Mouse (Mus musculus) liver, embryonic 11.5 days (tissue): Measurements from ENCODE around the gene Map3k15. TPM values are rescaled to one million over a fixed set of nuclear protein-coding genes. Genes with fewer than 3 reads are reported as not detected.
A peak's percentile ranks its signal among the peaks of the same experiment; 100 is the strongest.

Experiments used
- ATAC-seq: fragments of 200-750 bp; cut with Nextera tagmentation; replicated peaks from 2 replicates; pipeline ENCODE4 v1.8.0; 2017; ENCODE audit warnings: moderate number of reproducible peaks, mild to moderate bottlenecking, moderate TSS enrichment, moderate library complexity; ENCODE audit not compliant: low FRiP score
- DNase-seq: peaks from one replicate; pipeline ENCODE4 v3.0.0-alpha.2; 2017; ENCODE audit warnings: low spot score
- H3K27ac ChIP-seq: fragments of 300-500 bp; sonication (generic); 2 replicates; pipeline ENCODE4 v1.5.1; 2014; ENCODE audit warnings: mild to moderate bottlenecking, low read depth, low read length, control low read depth
- H3K27me3 ChIP-seq: fragments of 300-500 bp; sonication (generic); replicated peaks from 2 replicates; pipeline ENCODE4 v1.6.1; 2014; ENCODE audit warnings: low read length, mixed read lengths; ENCODE audit not compliant: control insufficient read depth, insufficient read depth
- H3K36me3 ChIP-seq: fragments of 300-500 bp; sonication (generic); 2 replicates; pipeline ENCODE4 v1.6.1; 2014; ENCODE audit warnings: mild to moderate bottlenecking, low read length, moderate library complexity, mixed read lengths; ENCODE audit not compliant: control insufficient read depth, insufficient read depth
- H3K4me1 ChIP-seq: fragments of 300-500 bp; sonication (generic); replicated peaks from 2 replicates; pipeline ENCODE4 v1.6.1; 2014; ENCODE audit warnings: low read length, mixed read lengths; ENCODE audit not compliant: control insufficient read depth, insufficient read depth
- H3K4me2 ChIP-seq: fragments of 300-500 bp; sonication (generic); 2 replicates; pipeline ENCODE4 v1.6.1; 2014; ENCODE audit warnings: mild to moderate bottlenecking, control low read depth, moderate library complexity
- H3K4me3 ChIP-seq: fragments of 300-500 bp; sonication (generic); 2 replicates; pipeline ENCODE4 v1.5.1; 2014; ENCODE audit warnings: low read depth, low read length, control low read depth
- H3K9ac ChIP-seq: fragments of 300-500 bp; sonication (generic); 2 replicates; pipeline ENCODE4 v1.6.1; 2014; ENCODE audit warnings: low read depth, low read length, control low read depth
- H3K9me3 ChIP-seq: fragments of 300-500 bp; sonication (generic); 2 replicates; pipeline ENCODE4 v1.6.1; 2016; ENCODE audit warnings: low read length, inconsistent platforms, mixed read lengths; ENCODE audit not compliant: control insufficient read depth
- WGBS: fragments of 180-500 bp; shearing (Covaris S2); extraction: QIAGEN DNeasy Blood & Tissue Kit; methylation state at CpG from one replicate; pipeline ENCODE4 v1.1.7; 2014; 5-methylcytosine and 5-hydroxymethylcytosine counted together
- polyA plus RNA-seq: library from polyadenylated mRNA; unstranded; fragments of >200 nt; fragmentation: Nextera tagmentation; extraction: Ambion mirVana; gene quantifications from 2 replicates; pipeline ENCODE4 v1.2.1, GENCODE M21; 2014

Map3k15 gene
- polyA plus RNA-seq, 1 experiment from 2014 or later: 0.18 TPM

DNA sequence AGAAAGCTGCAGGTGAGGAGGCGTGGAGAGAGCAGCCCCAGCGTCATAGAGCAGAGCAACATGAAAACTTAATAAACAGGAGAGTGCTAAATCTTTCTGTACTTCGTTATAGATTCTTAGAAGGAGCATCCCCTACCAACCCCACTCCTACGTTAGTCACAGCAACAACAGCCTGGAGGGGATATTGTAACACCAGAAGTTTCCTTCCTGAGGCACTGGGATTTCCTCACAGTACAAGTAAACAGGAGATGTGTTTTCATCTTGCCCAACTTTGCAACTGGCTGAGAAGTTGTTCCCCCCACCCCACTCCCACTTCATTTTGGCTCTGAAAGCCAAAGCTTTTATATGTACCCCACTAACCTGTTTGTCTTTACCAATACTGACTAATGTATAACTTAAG is 119.6 kb downstream of the Map3k15 start:
- Histone ChIP-seq H3K27me3 (peaks cover 4% of the 10 kb centered on the region; the same call in 1 of the 2 replicates), H3K4me1 (no peaks in the 10 kb centered on the region), H3K9me3 (no peaks in the 10 kb centered on the region), H3K4me3 (no peak overlapping the region), H3K27ac (no peak overlapping the region), H3K9ac (no peak overlapping the region), H3K36me3 (no peaks in the 10 kb centered on the region), H3K4me2 (no peak overlapping the region)
- ATAC-seq: no peak
- DNase-seq: no peak
- 57% methylated on average over 4 of the region's 4 CpGs for WGBS

DNA sequence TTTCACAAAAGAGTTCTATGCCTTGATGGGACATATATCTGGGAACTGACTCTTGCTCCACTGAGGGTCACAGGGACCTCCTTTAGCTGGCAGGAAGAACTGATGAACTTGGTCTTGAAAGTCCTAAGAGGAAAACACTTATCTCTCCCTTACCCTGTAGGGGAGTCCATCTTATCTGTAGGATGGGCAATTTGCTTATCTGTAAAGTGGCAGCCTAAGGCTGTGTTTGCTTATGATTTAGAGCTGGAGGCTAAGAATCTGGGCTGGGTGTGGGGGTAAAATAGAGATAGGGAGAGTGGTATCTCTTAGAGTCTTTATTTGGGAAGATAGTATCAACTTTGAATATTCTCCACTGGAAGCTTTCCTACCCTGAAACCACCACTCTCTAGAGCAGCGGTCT is 125.5 kb downstream of the Map3k15 start:
- Histone ChIP-seq H3K4me2 (no peak overlapping the region), H3K4me1 (no peaks in the 10 kb centered on the region), H3K27me3 (peaks cover 4% of the 10 kb centered on the region; the same call in 1 of the 2 replicates), H3K4me3 (no peak overlapping the region), H3K36me3 (no peaks in the 10 kb centered on the region), H3K9me3 (no peaks in the 10 kb centered on the region), H3K9ac (no peak overlapping the region), H3K27ac (no peak overlapping the region)
- DNase-seq (no peak), ATAC-seq (no peak)
- WGBS: 50% methylated on average over 1 of the region's 1 CpGs

DNA sequence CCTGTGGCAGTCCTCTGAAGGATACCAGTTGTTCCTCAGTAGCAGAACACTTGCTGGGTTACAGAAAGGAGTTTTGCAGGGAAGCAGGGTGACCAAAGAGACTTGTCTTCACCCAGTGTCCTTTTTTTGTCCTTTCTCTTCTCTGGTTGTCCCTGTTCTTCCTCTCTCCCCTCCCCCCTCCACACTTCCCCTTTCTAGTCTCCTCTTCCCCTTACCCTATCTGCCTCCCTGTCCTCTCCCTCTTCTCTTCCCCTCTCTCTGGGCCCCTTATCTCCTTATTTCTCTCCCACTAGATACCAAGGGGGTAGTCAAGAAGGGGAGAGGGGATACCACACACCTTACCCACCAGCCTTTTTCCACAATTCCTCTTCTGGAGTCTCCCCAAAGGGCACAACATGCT is 127.8 kb downstream of the Map3k15 start:
- Histone ChIP-seq H3K27ac (no peak overlapping the region), H3K4me2 (no peak overlapping the region), H3K27me3 (no peaks in the 10 kb centered on the region), H3K4me1 (no peaks in the 10 kb centered on the region), H3K4me3 (no peak overlapping the region), H3K36me3 (no peaks in the 10 kb centered on the region), H3K9me3 (no peaks in the 10 kb centered on the region), H3K9ac (no peak overlapping the region)
- DNase-seq: no peak
- no peak for ATAC-seq

DNA sequence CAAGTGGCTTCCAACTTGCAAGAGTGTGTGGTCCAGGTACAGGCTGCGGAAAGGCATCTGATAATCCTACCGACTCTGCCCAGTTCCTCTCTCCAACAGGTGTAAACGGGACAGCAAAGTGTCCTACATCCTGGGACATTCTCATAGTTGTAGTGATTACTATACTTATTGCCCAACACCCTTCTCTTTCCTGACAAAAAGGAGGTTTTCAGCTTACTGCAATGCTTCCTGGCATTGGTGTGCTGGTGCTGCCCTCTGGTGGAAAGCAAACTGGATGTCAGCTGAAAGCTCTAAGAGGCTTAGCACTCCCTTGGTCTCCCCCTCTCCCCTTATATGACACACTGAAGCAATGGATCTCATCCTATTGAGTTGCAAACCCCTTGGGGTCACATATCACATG is 128.4 kb downstream of the Map3k15 start:
- Histone ChIP-seq H3K4me1 (no peaks in the 10 kb centered on the region), H3K36me3 (no peaks in the 10 kb centered on the region), H3K27me3 (no peaks in the 10 kb centered on the region), H3K9ac (no peak overlapping the region), H3K4me3 (no peak overlapping the region), H3K27ac (no peak overlapping the region), H3K4me2 (no peak overlapping the region), H3K9me3 (no peaks in the 10 kb centered on the region)
- ATAC-seq: peak; percentile 48; the same call in 1 of the 2 replicates
- DNase-seq: no peak
- 59% methylated on average over 3 of the region's 3 CpGs for WGBS

DNA sequence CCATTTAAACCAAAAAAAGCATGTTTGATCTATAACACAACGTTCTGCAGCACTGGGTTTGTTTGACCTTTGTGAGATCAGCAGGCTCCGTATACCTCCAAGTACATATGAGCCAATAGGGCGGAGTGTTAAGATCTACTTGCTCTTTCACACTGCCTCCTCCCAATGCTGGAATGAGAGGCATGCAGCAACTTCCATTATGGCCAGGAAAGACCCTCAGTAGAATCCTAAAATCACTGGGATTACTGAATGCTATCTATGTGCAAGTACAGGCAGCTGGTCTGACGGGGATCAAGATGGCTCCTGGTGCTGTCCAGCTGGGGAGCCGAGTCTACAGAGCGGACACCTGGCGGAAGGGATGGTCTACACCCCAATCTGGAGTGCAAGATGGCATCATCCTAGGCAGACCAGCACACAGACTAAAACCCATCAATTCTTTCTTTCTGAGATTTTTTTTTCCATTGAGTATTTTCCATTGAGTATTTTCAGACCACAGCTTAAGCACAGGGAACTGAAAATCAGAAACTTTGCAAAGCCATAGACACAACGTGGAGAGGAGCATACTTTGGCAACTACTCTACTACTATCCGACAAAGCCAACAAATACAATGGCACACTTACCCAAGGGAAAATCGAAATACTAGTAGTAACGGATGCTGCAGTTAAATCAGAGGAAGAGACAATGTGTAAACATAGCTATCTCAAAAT is 146.1 kb downstream of the Map3k15 start:
- Histone ChIP-seq H3K9ac (no peak overlapping the region), H3K4me2 (no peak overlapping the region), H3K9me3 (no peaks in the 10 kb centered on the region), H3K27me3 (no peaks in the 10 kb centered on the region; the same call in 1 of the 2 replicates), H3K4me3 (no peak overlapping the region), H3K4me1 (no peaks in the 10 kb centered on the region; the same call in 1 of the 2 replicates), H3K27ac (no peak overlapping the region), H3K36me3 (no peaks in the 10 kb centered on the region)
- DNase-seq (no peak), ATAC-seq (no peak)
- 84% methylated on average over 11 of the region's 11 CpGs for WGBS

DNA sequence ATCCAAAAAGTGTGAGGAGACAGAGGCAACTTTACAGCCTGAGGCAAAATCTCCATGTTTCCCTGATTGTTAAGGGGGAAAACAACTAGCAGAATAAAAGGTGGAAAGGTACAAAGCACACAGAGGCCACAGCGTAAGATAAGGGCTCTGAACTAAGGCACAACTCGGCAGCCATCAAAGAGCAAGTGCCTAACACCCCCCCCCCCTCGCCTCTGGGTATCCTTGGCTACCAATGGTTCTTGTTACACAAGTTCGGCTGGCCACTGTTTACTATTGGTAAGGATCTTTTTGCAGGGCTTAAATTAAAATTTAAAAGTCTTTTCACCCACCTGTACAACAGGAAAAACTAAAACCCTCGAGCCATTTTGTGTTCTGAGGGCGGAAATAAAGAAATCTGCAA is 147.5 kb downstream of the Map3k15 start:
- no peak overlapping the region for H3K27ac ChIP-seq

DNA sequence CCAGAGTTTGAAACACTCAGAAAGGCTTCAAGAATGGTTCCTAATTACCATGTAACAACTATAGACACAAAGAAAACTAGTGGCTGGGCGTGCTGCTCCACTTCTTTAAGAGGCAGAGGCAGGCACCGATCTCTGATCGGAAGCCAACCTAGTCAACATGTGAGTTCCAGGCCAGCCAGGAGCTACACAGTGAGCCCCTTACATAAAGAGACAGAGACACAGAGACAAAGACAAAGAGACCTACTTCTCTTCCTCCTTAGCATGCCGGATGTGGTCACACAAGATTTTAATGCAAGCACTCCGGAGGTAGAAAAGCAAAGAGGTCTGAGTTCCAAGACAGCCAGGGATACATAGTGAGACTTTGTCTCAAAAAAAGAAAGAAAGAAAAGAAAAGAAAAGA is 147.9 kb downstream of the Map3k15 start:
- Histone ChIP-seq H3K27me3 (no peaks in the 10 kb centered on the region; the same call in 1 of the 2 replicates), H3K4me1 (no peaks in the 10 kb centered on the region; the same call in 1 of the 2 replicates), H3K36me3 (no peaks in the 10 kb centered on the region), H3K9ac (no peak overlapping the region), H3K4me3 (peak overlapping the region; percentile 72), H3K9me3 (no peaks in the 10 kb centered on the region), H3K4me2 (peak overlapping the region; percentile 67), H3K27ac (no peak overlapping the region)
- ATAC-seq: no peak
- 36% methylated on average over 5 of the region's 5 CpGs for WGBS
- no peak for DNase-seq

More for the DNA sequence above, 147.5 kb downstream of the Map3k15 start:
- peak overlapping the region; percentile 72 for H3K4me3 ChIP-seq
- no peaks in the 10 kb centered on the region for H3K9me3 ChIP-seq
- H3K36me3 ChIP-seq: no peaks in the 10 kb centered on the region
- no peak overlapping the region for H3K9ac ChIP-seq
- no peaks in the 10 kb centered on the region; the same call in 1 of the 2 replicates for H3K27me3 ChIP-seq
- H3K4me1 ChIP-seq: no peaks in the 10 kb centered on the region; the same call in 1 of the 2 replicates
- ATAC-seq: no peak
- 17% methylated on average over 6 of the region's 6 CpGs for WGBS
- DNase-seq: no peak
- H3K4me2 ChIP-seq: peak overlapping the region; percentile 67

DNA sequence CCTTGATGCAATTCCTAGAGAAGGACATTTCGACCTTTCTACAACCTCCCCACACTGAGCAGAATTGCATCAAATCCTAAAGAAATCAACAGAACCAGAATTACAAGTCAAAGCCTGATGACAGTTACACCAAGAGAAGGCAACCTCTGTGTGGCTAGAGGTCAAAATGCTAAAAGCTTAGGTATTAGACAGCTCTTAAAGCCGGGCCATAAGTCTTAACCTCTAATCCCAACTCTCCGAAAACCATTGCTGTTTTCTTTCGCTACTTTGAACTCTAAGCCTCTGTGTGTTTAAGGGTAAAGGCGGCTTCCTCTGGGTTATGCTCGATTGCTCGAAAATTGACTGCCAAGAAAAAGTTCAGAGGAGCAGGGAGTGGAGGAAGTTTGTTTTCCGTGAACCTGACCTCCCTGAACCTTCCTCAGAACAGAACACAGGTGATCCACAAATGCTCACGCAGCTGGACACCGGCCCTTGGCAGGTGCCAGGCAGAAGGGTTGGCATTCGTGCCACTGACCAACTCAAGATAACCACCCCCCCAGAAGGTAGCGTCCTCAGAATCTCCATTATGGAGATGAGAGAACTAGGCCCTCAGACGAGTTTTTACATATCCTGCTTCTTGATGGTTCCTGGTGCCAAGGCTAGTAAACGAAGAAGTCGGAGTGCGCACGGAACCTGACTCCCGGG is 149.1 kb downstream of the Map3k15 start:
- Histone ChIP-seq H3K4me2 (peak overlapping the region; percentile 67), H3K9me3 (no peaks in the 10 kb centered on the region), H3K36me3 (no peaks in the 10 kb centered on the region), H3K9ac (peak overlapping the region; percentile 74), H3K4me3 (peak overlapping the region; percentile 72), H3K4me1 (no peaks in the 10 kb centered on the region; the same call in 1 of the 2 replicates), H3K27me3 (no peaks in the 10 kb centered on the region; the same call in 1 of the 2 replicates), H3K27ac (no peak overlapping the region; the same call in 1 of the 2 replicates)
- no peak for DNase-seq
- 16% methylated on average over 18 of the region's 18 CpGs for WGBS
- ATAC-seq: 0 out of 2 replicates have a peak, but pooled peaks have one; percentile 0
